Comparison of ENCODE assay signal across 27 mouse cellular contexts in genomic region chr9:5542604-5543003, GRCm38 (mm10).
DNase-seq lines count a peak whose midpoint lies in the region; ATAC-seq and TF ChIP-seq lines count a peak whose summit lies in the region.
"Had no signal": no experiment of that assay in that cellular context is flagged by ENCODE, and none has a peak within 500 bp of the region (broad histone marks: within the 10 kb centered on the region; RNA-seq: fewer than 3 reads in every experiment).

No protein-coding gene starts in this region.

- H3K9ac ChIP-seq in heart, embryonic 12.5 days, result no peak overlapping the region
- no peak overlapping the region for H3K9ac ChIP-seq in stomach, postnatal 0 days (ENCODE audit: low read length)
- H3K9ac ChIP-seq: forebrain, embryonic 13.5 days; heart, embryonic 15.5 days; hindbrain, embryonic 13.5 days had no signal

- no peak overlapping the region for H3K27ac ChIP-seq in heart, embryonic 12.5 days (ENCODE audit: poor library complexity, severe bottlenecking)
- no peak overlapping the region for H3K27ac ChIP-seq in stomach, postnatal 0 days (replicated peaks)
- no peak overlapping the region for H3K27ac ChIP-seq in thymus, adult 2 months (ENCODE audit: control insufficient read depth, insufficient read depth, low read length)
- H3K27ac ChIP-seq: forebrain, embryonic 10.5 days; forebrain, embryonic 13.5 days; heart, embryonic 15.5 days; hindbrain, embryonic 10.5 days; hindbrain, embryonic 13.5 days had no signal

- ATAC-seq in heart, embryonic 12.5 days (ENCODE audit: insufficient number of reproducible peaks, low FRiP score), result no peak
- ATAC-seq in stomach, postnatal 0 days (ENCODE audit: low FRiP score, low TSS enrichment), result no peak
- ATAC-seq: activated CD4-positive, CD25-positive, alpha-beta regulatory T cell, adult 4 months; CD4-positive, CD25-positive, alpha-beta regulatory T cell, adult 4 months; forebrain, embryonic 13.5 days; forebrain, embryonic 16.5 days; hindbrain, embryonic 16.5 days had no signal

- WGBS in heart, embryonic 12.5 days, result 71% methylated on average over 1 of the region's 1 CpGs
- 74% methylated on average over 1 of the region's 1 CpGs for WGBS in stomach, postnatal 0 days
- WGBS in thymus, adult 2 months, result 84% methylated on average over 1 of the region's 1 CpGs

- no peak overlapping the region for H3K4me3 ChIP-seq in heart, embryonic 12.5 days
- no peak overlapping the region for H3K4me3 ChIP-seq in stomach, postnatal 0 days (ENCODE audit: low read depth, low read length)
- no peak overlapping the region for H3K4me3 ChIP-seq in thymus, adult 2 months (ENCODE audit: control insufficient read depth, insufficient read depth, low read length)
- H3K4me3 ChIP-seq: forebrain, embryonic 10.5 days; forebrain, embryonic 13.5 days; heart, embryonic 15.5 days; hindbrain, embryonic 10.5 days; hindbrain, embryonic 13.5 days had no signal

- H3K4me1 ChIP-seq in heart, embryonic 12.5 days (replicated peaks), result no peaks in the 10 kb centered on the region
- H3K4me1 ChIP-seq in stomach, postnatal 0 days (replicated peaks; ENCODE audit: control insufficient read depth, insufficient read depth), result no peaks in the 10 kb centered on the region
- H3K4me1 ChIP-seq in thymus, adult 2 months (replicated peaks; ENCODE audit: control insufficient read depth, insufficient read depth, low read length), result no peaks in the 10 kb centered on the region
- H3K4me1 ChIP-seq: forebrain, embryonic 10.5 days; forebrain, embryonic 13.5 days; heart, embryonic 15.5 days; hindbrain, embryonic 10.5 days; hindbrain, embryonic 13.5 days had no signal

- no peak overlapping the region for H3K4me2 ChIP-seq in heart, embryonic 12.5 days
- H3K4me2 ChIP-seq in stomach, postnatal 0 days (replicated peaks; ENCODE audit: low read depth), result no peak overlapping the region
- H3K4me2 ChIP-seq: forebrain, embryonic 13.5 days; heart, embryonic 11.5 days; heart, embryonic 15.5 days; hindbrain, embryonic 13.5 days had no signal

- H3K36me3 ChIP-seq in heart, embryonic 12.5 days, result no peaks in the 10 kb centered on the region
- H3K36me3 ChIP-seq in stomach, postnatal 0 days (ENCODE audit: control insufficient read depth, insufficient read depth, low read length), result no peaks in the 10 kb centered on the region
- H3K36me3 ChIP-seq in thymus, adult 2 months (ENCODE audit: control insufficient read depth, insufficient read depth, low read length), result no peaks in the 10 kb centered on the region
- H3K36me3 ChIP-seq: forebrain, embryonic 10.5 days; G1E; heart, embryonic 15.5 days; hindbrain, embryonic 10.5 days; hindbrain, embryonic 13.5 days had no signal

- DNase-seq in heart, adult 11 months, result peak; percentile 81
- DNase-seq in 416B (ENCODE audit: low read depth), result peak; percentile 4
- peak; percentile 6 for DNase-seq in ES-CJ7 (ENCODE audit: low read depth, low spot score)
- DNase-seq in stomach, postnatal 0 days (ENCODE audit: low spot score), result no peak
- no peak for DNase-seq in urinary bladder, adult 18-20 months (ENCODE audit: low spot score in 2 of 2)
- DNase-seq in thymus, adult 2 months, result no peak
- DNase-seq: adrenal gland, adult 8-10 months; adrenal gland, postnatal 25 days; cerebellum, adult 18-20 months; cerebellum, adult 9-10 months; cerebellum, postnatal 14 days; gastrocnemius, postnatal 10 days; gastrocnemius, postnatal 36 days; heart, postnatal 10 days; heart, postnatal 36 days had no signal

- H3K27me3 ChIP-seq in heart, embryonic 12.5 days (replicated peaks), result no peaks in the 10 kb centered on the region
- no peaks in the 10 kb centered on the region for H3K27me3 ChIP-seq in stomach, postnatal 0 days (ENCODE audit: control insufficient read depth, insufficient read depth, low read length)
- no peaks in the 10 kb centered on the region for H3K27me3 ChIP-seq in thymus, adult 2 months (ENCODE audit: control insufficient read depth, insufficient read depth, low read length)
- H3K27me3 ChIP-seq: forebrain, embryonic 13.5 days; heart, embryonic 15.5 days; hindbrain, embryonic 13.5 days had no signal

- 0 out of 2 replicates have a peak, but pooled peaks have one; percentile 22 for TF ChIP-seq CTCF in stomach, postnatal 0 days (IDR thresholded peaks at IDR 0.05; ENCODE audit: low read depth)
- no peak for TF ChIP-seq CTCF in thymus, adult 2 months (IDR thresholded peaks at IDR 0.05; ENCODE audit: borderline replicate concordance, control insufficient read depth, extremely low read depth, insufficient read depth, low read length, poor library complexity)

- H3K9me3 ChIP-seq in heart, embryonic 12.5 days (replicated peaks), result no peaks in the 10 kb centered on the region
- no peaks in the 10 kb centered on the region for H3K9me3 ChIP-seq in stomach, postnatal 0 days (ENCODE audit: control insufficient read depth, low read length)
- H3K9me3 ChIP-seq: forebrain, embryonic 10.5 days; forebrain, embryonic 13.5 days; G1E; heart, embryonic 15.5 days; hindbrain, embryonic 10.5 days; hindbrain, embryonic 13.5 days had no signal

- no peak for TF ChIP-seq EP300 in stomach, postnatal 0 days (optimal IDR thresholded peaks at IDR 0.05)

- no peak for TF ChIP-seq POLR2A in thymus, adult 2 months (IDR thresholded peaks at IDR 0.05; ENCODE audit: control insufficient read depth, extremely low read depth, insufficient read depth, low read length, poor library complexity)

Comparison
In these comparisons a context has a peak if more than half of its experiments do, and no peak if none do; other contexts are left out.
1. DNase-seq: peak in heart, adult 11 months (single experiment), 416B (single experiment) and ES-CJ7 (single experiment); none in stomach, postnatal 0 days (single experiment), urinary bladder, adult 18-20 months (0 of 2) and thymus, adult 2 months (single experiment).